Comparison of ENCODE assay signal across 9 mouse cellular contexts in the genomic region with DNA sequence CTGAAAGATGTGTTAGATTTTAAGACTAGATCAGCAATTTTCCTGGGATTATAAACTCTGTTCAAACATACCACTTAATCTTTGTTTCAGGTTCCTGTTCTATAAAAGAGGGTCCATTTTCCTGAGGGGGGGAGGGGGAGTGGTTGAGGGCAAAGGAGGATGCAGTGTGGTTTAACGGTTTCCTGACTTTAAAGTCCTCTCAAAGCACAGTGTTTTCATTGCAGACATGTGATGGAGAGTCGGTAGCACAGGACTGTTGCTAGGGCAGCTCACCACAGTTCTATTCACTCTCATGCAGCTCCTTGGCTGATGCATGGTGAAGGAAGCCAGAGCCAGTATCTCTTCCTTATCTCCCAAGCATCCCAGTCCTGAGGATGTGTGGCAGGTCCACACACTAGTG.
DNase-seq lines count a peak whose midpoint lies in the region; ATAC-seq and TF ChIP-seq lines count a peak whose summit lies in the region.
"Had no signal": no experiment of that assay in that cellular context is flagged by ENCODE, and none has a peak within 500 bp of the region (broad histone marks: within the 10 kb centered on the region; RNA-seq: fewer than 3 reads in every experiment).

No protein-coding gene starts in this region.

- ATAC-seq in forebrain, embryonic 13.5 days: no peak; the same call in 1 of the 2 replicates
- no peak; the same call in 1 of the 2 replicates for ATAC-seq in forebrain, embryonic 12.5 days (ENCODE audit: low FRiP score)
- peak; percentile 36; the same call in 1 of the 2 replicates for ATAC-seq in limb, embryonic 13.5 days (ENCODE audit: low FRiP score, low read depth)

- TF ChIP-seq CTCF in thymus, adult 2 months (IDR thresholded peaks at IDR 0.05; ENCODE audit: borderline replicate concordance, control insufficient read depth, extremely low read depth, insufficient read depth, low read length, poor library complexity): no peak
- no peak for TF ChIP-seq CTCF in kidney, adult 2 months (conservative IDR thresholded peaks at IDR 0.05; ENCODE audit: insufficient read depth, insufficient read length, low read depth, low read length)

- H3K9me3 ChIP-seq in forebrain, embryonic 13.5 days (replicated peaks): no peaks in the 10 kb centered on the region
- no peaks in the 10 kb centered on the region for H3K9me3 ChIP-seq in forebrain, embryonic 12.5 days
- no peaks in the 10 kb centered on the region for H3K9me3 ChIP-seq in limb, embryonic 13.5 days
- H3K9me3 ChIP-seq: heart, embryonic 12.5 days had no signal

- TF ChIP-seq POLR2A in thymus, adult 2 months (IDR thresholded peaks at IDR 0.05; ENCODE audit: control insufficient read depth, extremely low read depth, insufficient read depth, low read length, poor library complexity): no peak
- no peak for TF ChIP-seq POLR2A in kidney, adult 2 months (IDR thresholded peaks at IDR 0.05; ENCODE audit: low read depth, low read length)

- peaks cover 25% of the 10 kb centered on the region for H3K4me1 ChIP-seq in forebrain, embryonic 13.5 days
- H3K4me1 ChIP-seq in forebrain, embryonic 12.5 days: peaks cover 12% of the 10 kb centered on the region
- H3K4me1 ChIP-seq in limb, embryonic 13.5 days: peaks cover 23% of the 10 kb centered on the region
- H3K4me1 ChIP-seq in thymus, adult 2 months (replicated peaks; ENCODE audit: control insufficient read depth, insufficient read depth, low read length): peaks cover 26% of the 10 kb centered on the region
- no peaks in the 10 kb centered on the region for H3K4me1 ChIP-seq in kidney, adult 2 months (ENCODE audit: control insufficient read depth, insufficient read depth, low read length)

- WGBS in forebrain, embryonic 13.5 days: 60% methylated on average over 2 of the region's 2 CpGs
- 61% methylated on average over 2 of the region's 2 CpGs for WGBS in forebrain, embryonic 12.5 days
- 16% methylated on average over 2 of the region's 2 CpGs for WGBS in limb, embryonic 13.5 days
- 1% methylated on average over 2 of the region's 2 CpGs for WGBS in thymus, adult 2 months
- 22% methylated on average over 2 of the region's 2 CpGs for WGBS in kidney, adult 2 months

- DNase-seq in lung, postnatal 36 days: peak; percentile 55
- DNase-seq in lung, postnatal 14 days: no peak
- peak; percentile 85 for DNase-seq in thymus, adult 2 months
- no peak for DNase-seq in frontal cortex, postnatal 25 days (ENCODE audit: low spot score in 2 of 2)
- no peak for DNase-seq in kidney, adult 2 months

- no peak overlapping the region for H3K9ac ChIP-seq in forebrain, embryonic 13.5 days
- H3K9ac ChIP-seq in forebrain, embryonic 12.5 days: no peak overlapping the region
- H3K9ac ChIP-seq in limb, embryonic 13.5 days: no peak overlapping the region
- H3K9ac ChIP-seq: heart, embryonic 12.5 days had no signal

- no peaks in the 10 kb centered on the region for H3K27me3 ChIP-seq in forebrain, embryonic 13.5 days
- H3K27me3 ChIP-seq in forebrain, embryonic 12.5 days: no peaks in the 10 kb centered on the region
- no peaks in the 10 kb centered on the region for H3K27me3 ChIP-seq in limb, embryonic 13.5 days
- no peaks in the 10 kb centered on the region for H3K27me3 ChIP-seq in thymus, adult 2 months (ENCODE audit: control insufficient read depth, insufficient read depth, low read length)
- no peaks in the 10 kb centered on the region for H3K27me3 ChIP-seq in kidney, adult 2 months (replicated peaks; ENCODE audit: control insufficient read depth, insufficient read depth, low read length)
- H3K27me3 ChIP-seq: heart, embryonic 12.5 days had no signal

- peak overlapping the region; percentile 54; the same call in 1 of the 2 replicates for H3K27ac ChIP-seq in forebrain, embryonic 13.5 days
- no peak overlapping the region for H3K27ac ChIP-seq in forebrain, embryonic 12.5 days
- peak overlapping the region; percentile 17; the same call in 1 of the 2 replicates for H3K27ac ChIP-seq in limb, embryonic 13.5 days
- H3K27ac ChIP-seq in thymus, adult 2 months (ENCODE audit: control insufficient read depth, insufficient read depth, low read length): peak overlapping the region; percentile 95
- no peak overlapping the region for H3K27ac ChIP-seq in kidney, adult 2 months (ENCODE audit: insufficient read depth, low read depth, low read length)

- no peak overlapping the region for H3K4me2 ChIP-seq in forebrain, embryonic 13.5 days
- no peak overlapping the region for H3K4me2 ChIP-seq in forebrain, embryonic 12.5 days
- no peak overlapping the region for H3K4me2 ChIP-seq in limb, embryonic 13.5 days (replicated peaks)
- H3K4me2 ChIP-seq: heart, embryonic 12.5 days had no signal

- H3K36me3 ChIP-seq in forebrain, embryonic 13.5 days (ENCODE audit: poor library complexity, severe bottlenecking): no peaks in the 10 kb centered on the region
- no peaks in the 10 kb centered on the region for H3K36me3 ChIP-seq in forebrain, embryonic 12.5 days (replicated peaks)
- H3K36me3 ChIP-seq in limb, embryonic 13.5 days: no peaks in the 10 kb centered on the region
- H3K36me3 ChIP-seq in thymus, adult 2 months (ENCODE audit: control insufficient read depth, insufficient read depth, low read length): no peaks in the 10 kb centered on the region; the same call in 1 of the 2 replicates
- H3K36me3 ChIP-seq in kidney, adult 2 months (ENCODE audit: control insufficient read depth, insufficient read depth, low read length): no peaks in the 10 kb centered on the region
- H3K36me3 ChIP-seq: heart, embryonic 12.5 days had no signal

- H3K4me3 ChIP-seq in forebrain, embryonic 13.5 days: no peak overlapping the region
- H3K4me3 ChIP-seq in forebrain, embryonic 12.5 days (replicated peaks): no peak overlapping the region
- H3K4me3 ChIP-seq in limb, embryonic 13.5 days: no peak overlapping the region
- no peak overlapping the region for H3K4me3 ChIP-seq in thymus, adult 2 months (ENCODE audit: control insufficient read depth, insufficient read depth, low read length)
- no peak overlapping the region for H3K4me3 ChIP-seq in kidney, adult 2 months (ENCODE audit: insufficient read depth, low read depth, low read length)
- H3K4me3 ChIP-seq: heart, embryonic 12.5 days had no signal

Comparison
In these comparisons a context has a peak if more than half of its experiments do, and no peak if none do; other contexts are left out.
1. H3K27ac ChIP-seq: peak in forebrain, embryonic 13.5 days (single experiment), limb, embryonic 13.5 days (single experiment) and thymus, adult 2 months (single experiment); none in forebrain, embryonic 12.5 days (single experiment) and kidney, adult 2 months (single experiment).
2. DNase-seq: peak in lung, postnatal 36 days (single experiment) and thymus, adult 2 months (single experiment); none in lung, postnatal 14 days (single experiment), frontal cortex, postnatal 25 days (0 of 2) and kidney, adult 2 months (single experiment).